Comparison of ENCODE assay signal across 22 mouse cellular contexts in the genomic region with DNA sequence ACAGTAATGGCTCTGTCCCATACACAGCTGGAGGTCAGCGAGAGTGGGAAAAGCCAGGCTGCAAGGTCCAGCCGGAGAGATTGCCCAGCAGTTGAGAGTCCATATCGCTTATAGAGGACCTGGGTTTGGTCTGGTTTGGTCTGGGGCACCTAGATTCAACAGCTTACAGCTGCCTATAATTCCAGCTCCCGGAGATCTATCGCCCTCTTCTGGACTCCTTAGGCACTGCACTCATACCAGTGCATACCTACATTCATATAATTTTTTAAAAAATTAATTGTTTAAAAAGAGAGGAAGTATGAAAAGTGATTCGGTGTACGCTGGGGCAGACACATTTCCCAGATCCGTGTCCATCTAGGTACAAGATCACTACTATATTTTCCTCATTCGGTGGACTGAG. TPM values are rescaled to one million over a fixed set of nuclear protein-coding genes. Genes with fewer than 3 reads are reported as not detected.
A peak's percentile ranks its signal among the peaks of the same experiment; 100 is the strongest.
DNase-seq lines count a peak whose midpoint lies in the region; ATAC-seq and TF ChIP-seq lines count a peak whose summit lies in the region.
"Had no signal": no experiment of that assay in that cellular context is flagged by ENCODE, and none has a peak within 500 bp of the region (broad histone marks: within the 10 kb centered on the region; RNA-seq: fewer than 3 reads in every experiment).

No protein-coding gene starts in this region.

- no peak overlapping the region for H3K4me2 ChIP-seq in kidney, postnatal 0 days (ENCODE audit: low read length)
- H3K4me2 ChIP-seq in midbrain, embryonic 11.5 days, result no peak overlapping the region
- H3K4me2 ChIP-seq in midbrain, embryonic 15.5 days, result no peak overlapping the region
- H3K4me2 ChIP-seq: forebrain, embryonic 15.5 days; hindbrain, embryonic 13.5 days; limb, embryonic 15.5 days; lung, embryonic 15.5 days; neural tube, embryonic 12.5 days; stomach, embryonic 15.5 days had no signal

- no peak for ATAC-seq in kidney, postnatal 0 days (replicated peaks; ENCODE audit: low FRiP score, low read depth)
- no peak for ATAC-seq in midbrain, embryonic 11.5 days (ENCODE audit: low FRiP score)
- ATAC-seq in midbrain, embryonic 15.5 days (replicated peaks), result no peak
- ATAC-seq in activated CD4-positive, CD25-positive, alpha-beta regulatory T cell, adult 4 months, result no peak
- ATAC-seq: CD4-positive, CD25-positive, alpha-beta regulatory T cell, adult 4 months; forebrain, embryonic 15.5 days had no signal

- DNase-seq in kidney, postnatal 0 days (ENCODE audit: low spot score), result no peak
- no peak for DNase-seq in kidney, adult 2 months
- peak; percentile 72 for DNase-seq in midbrain, embryonic 11.5 days (ENCODE audit: low spot score, missing footprints)
- DNase-seq in ES-E14 (ENCODE audit: low read depth, low spot score), result peak; percentile 25
- peak; percentile 12 for DNase-seq in induced T-regulatory cell, adult 2 months (ENCODE audit: low read depth)
- no peak for DNase-seq in gastrocnemius, postnatal 10 days
- DNase-seq: cerebellum, postnatal 14 days; kidney, adult 11 months; kidney, postnatal 14 days; layer of hippocampus, adult 9-11 months; thymus, postnatal 14 days had no signal

- no peaks in the 10 kb centered on the region for H3K27me3 ChIP-seq in kidney, postnatal 0 days (ENCODE audit: insufficient read depth, low read length)
- H3K27me3 ChIP-seq in kidney, adult 2 months (replicated peaks; ENCODE audit: control insufficient read depth, insufficient read depth, low read length), result no peaks in the 10 kb centered on the region
- no peaks in the 10 kb centered on the region; the same call in 1 of the 2 replicates for H3K27me3 ChIP-seq in midbrain, embryonic 11.5 days (ENCODE audit: control insufficient read depth, insufficient read depth, low read length)
- no peaks in the 10 kb centered on the region for H3K27me3 ChIP-seq in midbrain, embryonic 15.5 days (replicated peaks)
- H3K27me3 ChIP-seq: forebrain, embryonic 15.5 days; hindbrain, embryonic 13.5 days; limb, embryonic 15.5 days; lung, embryonic 15.5 days; neural tube, embryonic 12.5 days; stomach, embryonic 15.5 days had no signal

- no peaks in the 10 kb centered on the region for H3K9me3 ChIP-seq in kidney, postnatal 0 days (replicated peaks; ENCODE audit: low read length)
- H3K9me3 ChIP-seq in midbrain, embryonic 11.5 days (ENCODE audit: control insufficient read depth, low read length), result no peaks in the 10 kb centered on the region
- no peaks in the 10 kb centered on the region for H3K9me3 ChIP-seq in midbrain, embryonic 15.5 days
- no peaks in the 10 kb centered on the region for H3K9me3 ChIP-seq in ES-E14 (ENCODE audit: control insufficient read depth, insufficient read depth, low read depth, low read length)
- H3K9me3 ChIP-seq: forebrain, embryonic 15.5 days; hindbrain, embryonic 13.5 days; limb, embryonic 15.5 days; lung, embryonic 15.5 days; neural tube, embryonic 12.5 days; stomach, embryonic 15.5 days had no signal

- TF ChIP-seq CTCF in kidney, postnatal 0 days (IDR thresholded peaks at IDR 0.05; ENCODE audit: low read depth), result peak; percentile 44; the same call in 1 of the 2 replicates
- TF ChIP-seq CTCF in kidney, adult 2 months (conservative IDR thresholded peaks at IDR 0.05; ENCODE audit: insufficient read depth, insufficient read length, low read depth, low read length), result no peak

- H3K4me1 ChIP-seq in kidney, postnatal 0 days (replicated peaks; ENCODE audit: insufficient read depth, low read length), result 0 out of 2 replicates have a peak, but pooled peaks cover 4% of the 10 kb centered on the region
- H3K4me1 ChIP-seq in kidney, adult 2 months (ENCODE audit: control insufficient read depth, insufficient read depth, low read length), result no peaks in the 10 kb centered on the region
- H3K4me1 ChIP-seq in midbrain, embryonic 11.5 days (ENCODE audit: control insufficient read depth, insufficient read depth, low read length), result peaks cover 9% of the 10 kb centered on the region
- H3K4me1 ChIP-seq in midbrain, embryonic 15.5 days, result peaks cover 11% of the 10 kb centered on the region
- H3K4me1 ChIP-seq in ES-E14 (ENCODE audit: control insufficient read depth in 2 of 2, insufficient read depth in 2 of 2, low read length in 2 of 2, poor library complexity in 1 of 2), result peaks cover 4 to 8% of the 10 kb centered on the region in 2 experiments; a peak in 1 of 4 replicates

- no peak for TF ChIP-seq POLR2A in kidney, adult 2 months (IDR thresholded peaks at IDR 0.05; ENCODE audit: low read depth, low read length)

- in situ Hi-C loops in ES-E14 (cut with MboI; ENCODE audit: low sequenced_read_pairs in 2 of 2, unreplicated experiment in 2 of 2), result no loop called here

- no peak overlapping the region for H3K27ac ChIP-seq in kidney, postnatal 0 days
- no peak overlapping the region for H3K27ac ChIP-seq in kidney, adult 2 months (ENCODE audit: insufficient read depth, low read depth, low read length)
- H3K27ac ChIP-seq in midbrain, embryonic 11.5 days (ENCODE audit: low read depth, low read length), result no peak overlapping the region
- no peak overlapping the region for H3K27ac ChIP-seq in midbrain, embryonic 15.5 days
- H3K27ac ChIP-seq in ES-E14 (ENCODE audit: insufficient read depth, low read depth, low read length, poor library complexity, severe bottlenecking), result no peak overlapping the region
- H3K27ac ChIP-seq: forebrain, embryonic 15.5 days; hindbrain, embryonic 13.5 days; limb, embryonic 15.5 days; lung, embryonic 15.5 days; neural tube, embryonic 12.5 days; stomach, embryonic 15.5 days had no signal

- H3K36me3 ChIP-seq in kidney, postnatal 0 days (ENCODE audit: insufficient read depth, low read length), result no peaks in the 10 kb centered on the region
- H3K36me3 ChIP-seq in kidney, adult 2 months (ENCODE audit: control insufficient read depth, insufficient read depth, low read length), result no peaks in the 10 kb centered on the region
- no peaks in the 10 kb centered on the region for H3K36me3 ChIP-seq in midbrain, embryonic 11.5 days (ENCODE audit: control insufficient read depth, insufficient read depth, low read length)
- no peaks in the 10 kb centered on the region for H3K36me3 ChIP-seq in midbrain, embryonic 15.5 days (replicated peaks)
- H3K36me3 ChIP-seq in ES-E14 (ENCODE audit: control insufficient read depth, insufficient read depth, low read length, poor library complexity, severe bottlenecking), result no peaks in the 10 kb centered on the region
- H3K36me3 ChIP-seq: forebrain, embryonic 15.5 days; hindbrain, embryonic 13.5 days; limb, embryonic 15.5 days; lung, embryonic 15.5 days; neural tube, embryonic 12.5 days; stomach, embryonic 15.5 days had no signal

- WGBS in kidney, postnatal 0 days, result 87% methylated on average over 9 of the region's 9 CpGs
- 94% methylated on average over 9 of the region's 9 CpGs for WGBS in kidney, adult 2 months
- 86% methylated on average over 9 of the region's 9 CpGs for WGBS in midbrain, embryonic 11.5 days
- WGBS in midbrain, embryonic 15.5 days, result 90% methylated on average over 9 of the region's 9 CpGs

- no peak overlapping the region for H3K9ac ChIP-seq in kidney, postnatal 0 days (ENCODE audit: low read depth, low read length)
- H3K9ac ChIP-seq in midbrain, embryonic 11.5 days (ENCODE audit: low read length), result no peak overlapping the region
- H3K9ac ChIP-seq in midbrain, embryonic 15.5 days, result no peak overlapping the region
- no peak overlapping the region for H3K9ac ChIP-seq in ES-E14 (ENCODE audit: insufficient read depth, low read depth, low read length, poor library complexity, severe bottlenecking)
- H3K9ac ChIP-seq: forebrain, embryonic 15.5 days; hindbrain, embryonic 13.5 days; limb, embryonic 15.5 days; lung, embryonic 15.5 days; neural tube, embryonic 12.5 days; stomach, embryonic 15.5 days had no signal

- no peak overlapping the region for H3K4me3 ChIP-seq in kidney, postnatal 0 days (replicated peaks; ENCODE audit: low read depth, low read length)
- no peak overlapping the region for H3K4me3 ChIP-seq in kidney, adult 2 months (ENCODE audit: insufficient read depth, low read depth, low read length)
- H3K4me3 ChIP-seq in midbrain, embryonic 11.5 days (ENCODE audit: low read depth, low read length), result no peak overlapping the region
- no peak overlapping the region for H3K4me3 ChIP-seq in midbrain, embryonic 15.5 days
- H3K4me3 ChIP-seq in ES-E14 (ENCODE audit: insufficient read depth in 1 of 2, low read depth in 1 of 2, low read length in 2 of 2, poor library complexity in 1 of 2, severe bottlenecking in 1 of 2), result no peak overlapping the region
- H3K4me3 ChIP-seq: forebrain, embryonic 15.5 days; hindbrain, embryonic 13.5 days; limb, embryonic 15.5 days; lung, embryonic 15.5 days; neural tube, embryonic 12.5 days; stomach, embryonic 15.5 days had no signal

TF ChIP-seq in ES-E14, 5 proteins besides CTCF, POLR2A, EP300 and RAD21:
- TF ChIP-seq ZC3H11A (IDR thresholded peaks at IDR 0.05; ENCODE audit: borderline replicate concordance, low read depth, low read length) (0 out of 2 replicates have a peak, but pooled peaks have one; percentile 6), HCFC1 (IDR thresholded peaks at IDR 0.05; ENCODE audit: borderline replicate concordance, insufficient read depth, low read length) (no peak)

RNA-seq across cellular contexts. Expression of a gene that starts 9.4 kb away (rescaled TPM):
- polyA plus RNA-seq in kidney, postnatal 0 days (2015; fragmentation: Nextera tagmentation; extraction: Ambion mirVana), result 1.0 TPM in 2 replicates
- polyA plus RNA-seq in kidney, adult 2 months (2012; rRNA removed), result 1.8 TPM in 2 replicates
- polyA plus RNA-seq in midbrain, embryonic 11.5 days (2014; fragmentation: Nextera tagmentation; extraction: Ambion mirVana), result 0.34 and 0.55 TPM in 2 replicates
- polyA plus RNA-seq in midbrain, embryonic 15.5 days (2015; fragmentation: Nextera tagmentation; extraction: Ambion mirVana), result 0.14 and 0.21 TPM in 2 replicates
- total RNA-seq in ES-E14 (2012; rRNA removed), result 1.9 and 2.7 TPM in 2 replicates
- polyA plus RNA-seq in activated CD4-positive, CD25-positive, alpha-beta regulatory T cell, adult 4 months (2017; shearing (Covaris generic)), result not detected
- total RNA-seq in gastrocnemius, postnatal 10 days (2021), result under 1 TPM in 1 of 2 experiments, not detected in 1; 0.09 TPM
- total RNA-seq: heart, adult 8-10 months; megakaryocyte, adult 5-6 weeks had no signal
- polyA plus RNA-seq: CD4-positive, CD25-positive, alpha-beta regulatory T cell, adult 4 months had no signal

Comparison
In these comparisons a context has a peak if more than half of its experiments do, and no peak if none do; other contexts are left out.
1. DNase-seq: peak in midbrain, embryonic 11.5 days (single experiment), ES-E14 (single experiment) and induced T-regulatory cell, adult 2 months (single experiment); none in kidney, postnatal 0 days (single experiment), kidney, adult 2 months (single experiment) and gastrocnemius, postnatal 10 days (single experiment).